Mouse (Mus musculus): ENCODE data around the gene Cers4. TPM values are rescaled to one million over a fixed set of nuclear protein-coding genes. Genes with fewer than 3 reads are reported as not detected.

The Cers4 gene
- polyA plus RNA-seq (2015; fragmentation: Nextera tagmentation; extraction: Ambion mirVana): 7.7 and 9.7 TPM in 2 replicates

GRCm38 (mm10) chr8:4492851-4493685 lies at the start of gene Cers4:
TSS of gene Cers4 (plus strand) at chr8:4493026.

Other genes with a start within 250 kb of the Cers4 start
- 1.6 TPM in 2 replicates for gene Tgfbr3l, start 244.8 kb upstream of the Cers4 start, polyA plus RNA-seq (2015; fragmentation: Nextera tagmentation; extraction: Ambion mirVana)
- 19.1 and 21.0 TPM in 2 replicates for gene Snapc2, start 239.9 kb upstream of the Cers4 start, polyA plus RNA-seq (2015; fragmentation: Nextera tagmentation; extraction: Ambion mirVana)
- 7.4 and 8.7 TPM in 2 replicates for gene Ctxn1, start 233.8 kb upstream of the Cers4 start, polyA plus RNA-seq (2015; fragmentation: Nextera tagmentation; extraction: Ambion mirVana)
- gene Timm44, start 217.1 kb upstream of the Cers4 start, polyA plus RNA-seq (2015; fragmentation: Nextera tagmentation; extraction: Ambion mirVana): 32.3 and 36.5 TPM in 2 replicates
- gene Ccl25, start 167.8 kb upstream of the Cers4 start, polyA plus RNA-seq (2015; fragmentation: Nextera tagmentation; extraction: Ambion mirVana): 7.2 and 8.0 TPM in 2 replicates
- 99.9 and 105 TPM in 2 replicates for gene Elavl1, start 167.6 kb upstream of the Cers4 start, polyA plus RNA-seq (2015; fragmentation: Nextera tagmentation; extraction: Ambion mirVana)
- gene Zfp958, start 120.1 kb downstream of the Cers4 start, polyA plus RNA-seq (2015; fragmentation: Nextera tagmentation; extraction: Ambion mirVana): 5.1 and 7.9 TPM in 2 replicates

Data from spleen, postnatal 0 days (tissue).